Comparison of ENCODE assay signal across 22 mouse cellular contexts in the genomic region with DNA sequence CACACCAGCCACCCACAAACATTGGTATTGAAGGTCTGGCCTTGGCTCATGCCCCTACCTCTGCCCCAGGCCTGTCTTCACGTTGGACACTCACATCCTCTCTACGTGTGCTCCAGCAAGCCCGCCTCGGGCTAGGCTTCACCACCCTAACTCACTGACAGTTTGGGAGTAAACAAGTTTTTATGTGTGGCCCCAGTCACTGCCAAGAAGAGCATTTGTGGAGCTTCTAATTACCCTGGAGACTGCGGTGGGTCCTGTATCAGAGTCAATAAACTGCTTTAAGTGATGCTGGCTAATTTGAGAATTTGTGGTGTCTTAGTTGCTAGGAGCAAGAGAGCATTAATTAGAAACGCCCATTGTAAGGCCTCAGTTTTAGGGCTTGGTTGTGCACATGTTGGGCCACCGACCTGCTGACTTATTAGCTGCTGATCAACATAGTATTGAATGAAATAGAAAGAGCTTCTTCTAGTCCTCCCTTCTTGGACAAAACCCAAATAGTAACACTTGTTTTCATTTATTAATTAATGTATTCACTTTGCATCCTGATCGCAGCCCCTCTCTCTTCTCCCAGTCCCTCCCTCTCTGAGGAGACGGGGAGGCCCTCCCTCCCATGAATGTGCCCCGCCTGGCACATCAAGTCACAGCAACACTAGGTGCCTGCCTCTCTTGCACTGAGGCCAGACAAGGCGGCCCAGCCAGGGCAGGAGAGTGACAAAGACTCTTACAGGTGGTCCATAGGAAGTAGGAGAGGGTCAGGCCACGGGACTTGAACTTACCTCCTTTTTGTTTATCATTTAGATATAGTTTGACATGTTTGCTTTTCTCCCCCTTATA.
DNase-seq lines count a peak whose midpoint lies in the region; ATAC-seq and TF ChIP-seq lines count a peak whose summit lies in the region.
"Had no signal": no experiment of that assay in that cellular context is flagged by ENCODE, and none has a peak within 500 bp of the region (broad histone marks: within the 10 kb centered on the region; RNA-seq: fewer than 3 reads in every experiment).

No protein-coding gene starts in this region.

- no peak for TF ChIP-seq CTCF in liver, postnatal 0 days (IDR thresholded peaks at IDR 0.05; ENCODE audit: low read depth)

- H3K4me1 ChIP-seq in hindbrain, embryonic 14.5 days (replicated peaks; ENCODE audit: control insufficient read depth, insufficient read depth, low read length) = no peaks in the 10 kb centered on the region
- H3K4me1 ChIP-seq in hindbrain, embryonic 11.5 days (replicated peaks; ENCODE audit: control insufficient read depth, insufficient read depth, low read length) = no peaks in the 10 kb centered on the region
- H3K4me1 ChIP-seq in neural tube, embryonic 11.5 days (ENCODE audit: control insufficient read depth, insufficient read depth, low read length) = no peaks in the 10 kb centered on the region
- H3K4me1 ChIP-seq in limb, embryonic 10.5 days = peaks cover 15% of the 10 kb centered on the region; the same call in 1 of the 2 replicates
- H3K4me1 ChIP-seq in neural tube, embryonic 15.5 days = no peaks in the 10 kb centered on the region
- H3K4me1 ChIP-seq in liver, postnatal 0 days (ENCODE audit: insufficient read depth) = peaks cover 5% of the 10 kb centered on the region; the same call in 1 of the 2 replicates
- H3K4me1 ChIP-seq: liver, embryonic 12.5 days; midbrain, embryonic 13.5 days; stomach, embryonic 15.5 days had no signal

- no peaks in the 10 kb centered on the region for H3K36me3 ChIP-seq in hindbrain, embryonic 14.5 days (replicated peaks; ENCODE audit: control insufficient read depth, insufficient read depth)
- no peaks in the 10 kb centered on the region for H3K36me3 ChIP-seq in hindbrain, embryonic 11.5 days (ENCODE audit: control insufficient read depth, insufficient read depth, low read length)
- no peaks in the 10 kb centered on the region for H3K36me3 ChIP-seq in neural tube, embryonic 11.5 days (ENCODE audit: control insufficient read depth, insufficient read depth, low read length)
- no peaks in the 10 kb centered on the region for H3K36me3 ChIP-seq in limb, embryonic 10.5 days
- no peaks in the 10 kb centered on the region for H3K36me3 ChIP-seq in neural tube, embryonic 15.5 days
- no peaks in the 10 kb centered on the region for H3K36me3 ChIP-seq in liver, postnatal 0 days (replicated peaks; ENCODE audit: insufficient read depth, low read length)
- H3K36me3 ChIP-seq: limb, embryonic 13.5 days; liver, embryonic 12.5 days; midbrain, embryonic 13.5 days; stomach, embryonic 15.5 days had no signal

- WGBS in hindbrain, embryonic 14.5 days = 60% methylated on average over 12 of the region's 12 CpGs
- 82% methylated on average over 12 of the region's 12 CpGs for WGBS in hindbrain, embryonic 11.5 days
- 60% methylated on average over 12 of the region's 12 CpGs for WGBS in neural tube, embryonic 11.5 days
- 66% methylated on average over 12 of the region's 12 CpGs for WGBS in limb, embryonic 10.5 days
- 33% methylated on average over 12 of the region's 12 CpGs for WGBS in neural tube, embryonic 15.5 days
- WGBS in liver, postnatal 0 days (ENCODE audit: insufficient replicate concordance) = 70% methylated on average over 12 of the region's 12 CpGs

- no peak for TF ChIP-seq EP300 in liver, postnatal 0 days (IDR thresholded peaks at IDR 0.05; ENCODE audit: low read depth)

- no peak overlapping the region for H3K4me2 ChIP-seq in hindbrain, embryonic 14.5 days (replicated peaks)
- H3K4me2 ChIP-seq in hindbrain, embryonic 11.5 days (replicated peaks; ENCODE audit: low read depth, low read length) = no peak overlapping the region
- no peak overlapping the region for H3K4me2 ChIP-seq in neural tube, embryonic 11.5 days (ENCODE audit: low read depth)
- H3K4me2 ChIP-seq in neural tube, embryonic 15.5 days = no peak overlapping the region
- no peak overlapping the region for H3K4me2 ChIP-seq in liver, postnatal 0 days (ENCODE audit: low read depth, low read length)
- H3K4me2 ChIP-seq: heart, embryonic 11.5 days; limb, embryonic 13.5 days; liver, embryonic 12.5 days; midbrain, embryonic 13.5 days; stomach, embryonic 15.5 days had no signal

- H3K4me3 ChIP-seq in hindbrain, embryonic 14.5 days (replicated peaks; ENCODE audit: low read length) = no peak overlapping the region
- no peak overlapping the region for H3K4me3 ChIP-seq in hindbrain, embryonic 11.5 days (ENCODE audit: low read depth, low read length)
- H3K4me3 ChIP-seq in neural tube, embryonic 11.5 days (ENCODE audit: low read depth, low read length) = no peak overlapping the region
- H3K4me3 ChIP-seq in limb, embryonic 10.5 days = no peak overlapping the region
- H3K4me3 ChIP-seq in neural tube, embryonic 15.5 days (replicated peaks) = no peak overlapping the region
- no peak overlapping the region for H3K4me3 ChIP-seq in liver, postnatal 0 days (ENCODE audit: low read depth, low read length)
- H3K4me3 ChIP-seq: limb, embryonic 13.5 days; liver, embryonic 12.5 days; midbrain, embryonic 13.5 days; myocyte; stomach, embryonic 15.5 days had no signal

- no peaks in the 10 kb centered on the region for H3K27me3 ChIP-seq in hindbrain, embryonic 14.5 days (ENCODE audit: control insufficient read depth, insufficient read depth, low read length)
- no peaks in the 10 kb centered on the region for H3K27me3 ChIP-seq in hindbrain, embryonic 11.5 days (ENCODE audit: control insufficient read depth, insufficient read depth, low read length)
- no peaks in the 10 kb centered on the region for H3K27me3 ChIP-seq in neural tube, embryonic 11.5 days (ENCODE audit: control insufficient read depth, insufficient read depth, low read length)
- H3K27me3 ChIP-seq in limb, embryonic 10.5 days (ENCODE audit: low read depth, poor library complexity, severe bottlenecking) = no peaks in the 10 kb centered on the region
- H3K27me3 ChIP-seq in neural tube, embryonic 15.5 days (replicated peaks) = no peaks in the 10 kb centered on the region
- H3K27me3 ChIP-seq in liver, postnatal 0 days (ENCODE audit: insufficient read depth, low read length) = no peaks in the 10 kb centered on the region
- H3K27me3 ChIP-seq: limb, embryonic 13.5 days; liver, embryonic 12.5 days; midbrain, embryonic 13.5 days; stomach, embryonic 15.5 days had no signal

- H3K27ac ChIP-seq in hindbrain, embryonic 14.5 days = no peak overlapping the region
- no peak overlapping the region for H3K27ac ChIP-seq in hindbrain, embryonic 11.5 days (ENCODE audit: low read depth, low read length)
- no peak overlapping the region for H3K27ac ChIP-seq in neural tube, embryonic 11.5 days (ENCODE audit: low read depth, low read length)
- H3K27ac ChIP-seq in limb, embryonic 10.5 days = peak overlapping the region; percentile 46; the same call in 1 of the 2 replicates
- no peak overlapping the region for H3K27ac ChIP-seq in neural tube, embryonic 15.5 days (replicated peaks)
- no peak overlapping the region for H3K27ac ChIP-seq in liver, postnatal 0 days (ENCODE audit: low read depth)
- H3K27ac ChIP-seq: limb, embryonic 13.5 days; liver, embryonic 12.5 days; midbrain, embryonic 13.5 days; stomach, embryonic 15.5 days had no signal

- peak; percentile 43; the same call in 1 of the 2 replicates for ATAC-seq in hindbrain, embryonic 14.5 days (ENCODE audit: low FRiP score)
- ATAC-seq in hindbrain, embryonic 11.5 days (ENCODE audit: low FRiP score) = no peak
- ATAC-seq in neural tube, embryonic 11.5 days (ENCODE audit: insufficient read depth, low FRiP score, low TSS enrichment) = no peak
- peak; percentile 84 for ATAC-seq in neural tube, embryonic 15.5 days (ENCODE audit: low FRiP score)
- no peak for ATAC-seq in liver, postnatal 0 days
- ATAC-seq: intestine, postnatal 0 days; liver, embryonic 12.5 days; midbrain, embryonic 13.5 days had no signal

- no peak overlapping the region for H3K9ac ChIP-seq in hindbrain, embryonic 14.5 days
- no peak overlapping the region for H3K9ac ChIP-seq in hindbrain, embryonic 11.5 days (ENCODE audit: low read depth, low read length)
- H3K9ac ChIP-seq in neural tube, embryonic 11.5 days (ENCODE audit: low read length) = no peak overlapping the region
- no peak overlapping the region for H3K9ac ChIP-seq in neural tube, embryonic 15.5 days (replicated peaks)
- H3K9ac ChIP-seq in liver, postnatal 0 days (replicated peaks) = no peak overlapping the region
- H3K9ac ChIP-seq: limb, embryonic 13.5 days; liver, embryonic 12.5 days; midbrain, embryonic 13.5 days; stomach, embryonic 15.5 days had no signal

- H3K9me3 ChIP-seq in hindbrain, embryonic 14.5 days (ENCODE audit: control insufficient read depth, low read length) = no peaks in the 10 kb centered on the region
- no peaks in the 10 kb centered on the region for H3K9me3 ChIP-seq in hindbrain, embryonic 11.5 days (ENCODE audit: control insufficient read depth, low read length)
- no peaks in the 10 kb centered on the region for H3K9me3 ChIP-seq in neural tube, embryonic 11.5 days (ENCODE audit: control insufficient read depth, low read length)
- no peaks in the 10 kb centered on the region for H3K9me3 ChIP-seq in limb, embryonic 10.5 days (replicated peaks)
- H3K9me3 ChIP-seq in neural tube, embryonic 15.5 days (replicated peaks) = no peaks in the 10 kb centered on the region
- H3K9me3 ChIP-seq in liver, postnatal 0 days (ENCODE audit: low read length) = no peaks in the 10 kb centered on the region
- H3K9me3 ChIP-seq: limb, embryonic 13.5 days; liver, embryonic 12.5 days; midbrain, embryonic 13.5 days; stomach, embryonic 15.5 days had no signal

- DNase-seq in hindbrain, embryonic 14.5 days (ENCODE audit: low spot score) = peak; percentile 29
- DNase-seq in hindbrain, embryonic 11.5 days (ENCODE audit: low spot score) = no peak
- peak; percentile 4 for DNase-seq in neural tube, embryonic 11.5 days (ENCODE audit: low spot score)
- DNase-seq in neural tube, embryonic 10.5 days (ENCODE audit: extremely low spot score, low spot score) = no peak
- DNase-seq in limb, embryonic 10.5 days (ENCODE audit: low spot score) = no peak
- no peak for DNase-seq in liver, postnatal 0 days
- DNase-seq: adrenal gland, postnatal 14 days; cerebellum, adult 9-10 months; gastrocnemius, postnatal 10 days; lung, adult 2 months; right cerebral cortex, adult 18-20 months; right cerebral cortex, postnatal 4 days; thymus, adult 2 months; thymus, postnatal 4 days had no signal

Comparison
In these comparisons a context has a peak if more than half of its experiments do, and no peak if none do; other contexts are left out.
1. ATAC-seq: peak in hindbrain, embryonic 14.5 days (single experiment) and neural tube, embryonic 15.5 days (single experiment); none in hindbrain, embryonic 11.5 days (single experiment), neural tube, embryonic 11.5 days (single experiment) and liver, postnatal 0 days (single experiment).
2. DNase-seq: peak in hindbrain, embryonic 14.5 days (single experiment) and neural tube, embryonic 11.5 days (single experiment); none in hindbrain, embryonic 11.5 days (single experiment), neural tube, embryonic 10.5 days (single experiment), limb, embryonic 10.5 days (single experiment) and liver, postnatal 0 days (single experiment).